Mouse (Mus musculus) kidney, adult 10 weeks (tissue): ENCODE data around the gene Trim6. TPM values are rescaled to one million over a fixed set of nuclear protein-coding genes. Genes with fewer than 3 reads are reported as not detected.

Experiments
- polyA plus RNA-seq: library from polyadenylated mRNA; stranded (reverse); fragments of 350-450 nt; fragmentation: Illumina TruSeq; extraction: RNeasy Lipid Tissue Mini Kit (QIAGEN cat#74804); gene quantifications from one replicate; pipeline ENCODE4 v1.2.3, GENCODE M21; 2014; ENCODE audit warnings: low read depth, low replicate concordance

Gene Trim6
- 0.77 TPM for polyA plus RNA-seq

GRCm38 (mm10) chr7:104218701-104219569 is at the start of gene Trim6:
Gene Trim6, plus strand, starts transcription at chr7:104218793.

GRCm38 (mm10) chr7:104183292-104183691 is 35.3 kb upstream of the Trim6 start, which contains the start of gene Olfr648:
Gene Olfr648, minus strand, starts transcription at chr7:104183392.

GRCm38 (mm10) chr7:104195885-104196284 is 22.7 kb upstream of the Trim6 start, which contains the start of gene Olfr649:
Gene Olfr649, minus strand, starts transcription at chr7:104195985.

GRCm38 (mm10) chr7:104244287-104245181 is 25.9 kb downstream of the Trim6 start, which contains the start of gene Trim34a:
Gene Trim34a, plus strand, starts transcription at chr7:104244457.

Other genes with a start within 250 kb of the Trim6 start
- gene Olfr635, start 247.6 kb upstream of the Trim6 start, polyA plus RNA-seq, result not detected
- gene Olfr638, start 220.0 kb upstream of the Trim6 start, polyA plus RNA-seq, result not detected
- gene Olfr639, start 201.5 kb upstream of the Trim6 start, polyA plus RNA-seq, result not detected
- not detected for gene Olfr640, start 193.2 kb upstream of the Trim6 start, polyA plus RNA-seq
- gene Olfr641, start 183.3 kb upstream of the Trim6 start, polyA plus RNA-seq, result not detected
- gene Olfr642, start 166.1 kb upstream of the Trim6 start, polyA plus RNA-seq, result not detected
- not detected for gene 4930516K23Rik, start 157.3 kb upstream of the Trim6 start, polyA plus RNA-seq
- gene Olfr644, start 146.9 kb upstream of the Trim6 start, polyA plus RNA-seq, result not detected
- not detected for gene Olfr645, start 133.3 kb upstream of the Trim6 start, polyA plus RNA-seq
- gene Olfr646, start 113.9 kb upstream of the Trim6 start, polyA plus RNA-seq, result not detected
- gene Ubqln5, start 89.0 kb upstream of the Trim6 start, polyA plus RNA-seq, result not detected
- not detected for gene Olfr643, start 81.4 kb upstream of the Trim6 start, polyA plus RNA-seq
- not detected for gene Ubqln3, start 75.5 kb upstream of the Trim6 start, polyA plus RNA-seq
- gene Ubqlnl, start 68.2 kb upstream of the Trim6 start, polyA plus RNA-seq, result not detected
- gene Olfm5, start 54.0 kb upstream of the Trim6 start, polyA plus RNA-seq, result not detected
- gene Olfr648, start 35.4 kb upstream of the Trim6 start, polyA plus RNA-seq, result not detected
- gene Olfr649, start 22.8 kb upstream of the Trim6 start, polyA plus RNA-seq, result not detected
- gene Trim34a, start 25.7 kb downstream of the Trim6 start, polyA plus RNA-seq, result 14.5 TPM
- 2.3 TPM for gene Trim5, start 69.3 kb downstream of the Trim6 start, polyA plus RNA-seq
- gene Trim12a, start 96.7 kb downstream of the Trim6 start, polyA plus RNA-seq, result 17.3 TPM
- 0.32 TPM for gene Trim34b, start 110.7 kb downstream of the Trim6 start, polyA plus RNA-seq
- gene Trim12c, start 134.6 kb downstream of the Trim6 start, polyA plus RNA-seq, result 13.9 TPM
- 0.12 TPM for gene Trim30b, start 151.1 kb downstream of the Trim6 start, polyA plus RNA-seq
- not detected for gene Trim30c, start 182.0 kb downstream of the Trim6 start, polyA plus RNA-seq
- 12.9 TPM for gene Trim30a, start 246.4 kb downstream of the Trim6 start, polyA plus RNA-seq